Mouse (Mus musculus): ENCODE data around the gene Olfr373.

DNA sequence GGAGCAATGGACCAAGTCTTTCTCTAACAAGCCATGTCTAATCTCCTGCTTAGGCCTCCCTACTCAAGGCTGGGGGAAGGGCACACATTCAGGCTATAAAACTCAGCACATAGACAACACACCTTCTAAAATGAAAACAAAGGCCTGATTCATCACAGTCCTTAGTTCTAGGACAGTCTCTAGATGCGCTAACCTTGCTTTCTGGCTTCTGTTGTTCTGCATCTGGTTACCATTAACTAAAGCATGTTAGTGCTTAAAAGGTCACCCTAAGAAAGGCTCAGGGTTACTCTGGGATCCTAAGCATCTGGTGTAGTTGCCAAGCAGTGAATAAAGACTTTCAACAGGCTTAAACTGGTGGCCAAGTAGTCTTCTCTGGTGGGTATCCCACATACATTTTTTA, 39.0 kb downstream of the Olfr373 start:
- TF ChIP-seq CTCF (IDR thresholded peaks at IDR 0.05; ENCODE audit: low read depth, low read length) (no peak), POLR2A (IDR thresholded peaks at IDR 0.05; ENCODE audit: insufficient read depth, low read length) (no peak)

All from ES-Bruce4 (cell line).